Mouse (Mus musculus): Measurements from ENCODE around the gene Arrdc2.

The Arrdc2 gene

GRCm38 (mm10) chr8:70789046-70789445 lies 50.5 kb downstream of the Arrdc2 start:
- DNase-seq (ENCODE audit: low read depth, low spot score), result no peak

- no peak for DNase-seq (ENCODE audit: low read depth, low spot score)
Observed at GRCm38 (mm10) chr8:70787941-70788667, 51.4 kb downstream of the Arrdc2 start.

GRCm38 (mm10) chr8:70787051-70787445 lies 52.5 kb downstream of the Arrdc2 start:
- no peak for DNase-seq (ENCODE audit: low read depth, low spot score)

- DNase-seq (ENCODE audit: low read depth, low spot score), result no peak
Observed at GRCm38 (mm10) chr8:70786291-70787050, 53.0 kb downstream of the Arrdc2 start.

Measured in retina, postnatal 7 days (tissue).